Mouse (Mus musculus) MEL (cell line): ENCODE data around the gene Skap2.

Experiments used
- CHD1 ChIP-seq: IDR thresholded peaks from 2 replicates; pipeline ENCODE4 v1.6.1; 2012; ENCODE audit warnings: low read depth, mild to moderate bottlenecking, inconsistent platforms, low read length, improper control_type of control experiment
- CTCF ChIP-seq, 3 experiments: IDR thresholded peaks in 2 of 3; conservative IDR thresholded peaks in 1 of 3; 2 replicates each; pipeline ENCODE4 v1.5.1; 2011 to 2012; ENCODE audit warnings: low read length in 3 of 3, low read depth in 2 of 3, mild to moderate bottlenecking in 2 of 3, improper control_type of control experiment in 1 of 3, inconsistent platforms in 1 of 3, mixed read lengths in 1 of 3, moderate library complexity in 1 of 3; ENCODE audit not compliant: control insufficient read depth in 1 of 3, insufficient read depth in 1 of 3, poor library complexity in 1 of 3, severe bottlenecking in 1 of 3
- SIN3A ChIP-seq: IDR thresholded peaks from 2 replicates; pipeline ENCODE4 v1.6.1; 2012; ENCODE audit warnings: low read length, improper control_type of control experiment, inconsistent platforms
- ZC3H11A ChIP-seq: IDR thresholded peaks from 2 replicates; pipeline ENCODE4 v1.6.1; 2012; ENCODE audit warnings: low read depth, mild to moderate bottlenecking, inconsistent platforms, low read length, improper control_type of control experiment

GRCm38 (mm10) chr6:51852643-51853042 is 159.7 kb downstream of the Skap2 start:
- TF ChIP-seq CTCF (IDR thresholded peaks at IDR 0.05 in 2 of 3, conservative IDR thresholded peaks at IDR 0.05 in 1 of 3; ENCODE audit: control insufficient read depth in 1 of 3, insufficient read depth in 1 of 3, low read depth in 2 of 3, low read length in 3 of 3, poor library complexity in 1 of 3, severe bottlenecking in 1 of 3) (no peak), CHD1 (no peak), SIN3A (no peak), ZC3H11A (no peak)
